Mouse (Mus musculus) testis, adult 2 months (tissue): ENCODE measurements at regions not wholly inside any gene's neighbourhood (a gene's known extent, or its start where the extent isn't known, plus 50 kb on each side); places are given as distances from the start of the nearest gene placed in this dataset.

Experiments
- H3K27ac ChIP-seq: fragments of 200-500 bp; 2 replicates; pipeline ENCODE4 v1.5.1; 2012; ENCODE audit warnings: low read depth, low read length; ENCODE audit not compliant: control insufficient read depth, insufficient read depth
- H3K27me3 ChIP-seq: fragments of 200-500 bp; 2 replicates; pipeline ENCODE4 v1.6.1; 2012; ENCODE audit warnings: mild to moderate bottlenecking, low read length, moderate library complexity; ENCODE audit not compliant: control insufficient read depth, insufficient read depth
- H3K36me3 ChIP-seq: fragments of 200-500 bp; 2 replicates; pipeline ENCODE4 v1.6.1; 2012; ENCODE audit warnings: mild to moderate bottlenecking, low read length; ENCODE audit not compliant: control insufficient read depth, insufficient read depth
- H3K4me1 ChIP-seq: fragments of 200-500 bp; 2 replicates; pipeline ENCODE4 v1.6.1; 2012; ENCODE audit warnings: low read length; ENCODE audit not compliant: control insufficient read depth, insufficient read depth
- H3K4me3 ChIP-seq: fragments of 200-500 bp; 2 replicates; pipeline ENCODE4 v1.5.1; 2012; ENCODE audit warnings: low read depth, mild to moderate bottlenecking, low read length, moderate library complexity, mixed read lengths; ENCODE audit not compliant: control insufficient read depth
- CTCF ChIP-seq: fragments of 200-500 bp; IDR thresholded peaks from 2 replicates; pipeline ENCODE4 v1.5.1; 2012; ENCODE audit warnings: low read depth, mild to moderate bottlenecking, inconsistent platforms, low read length, moderate library complexity; ENCODE audit not compliant: control insufficient read depth, insufficient read depth, insufficient replicate concordance
- POLR2A ChIP-seq: fragments of 200-500 bp; IDR thresholded peaks from 2 replicates; pipeline ENCODE4 v1.6.1; 2012; ENCODE audit warnings: low read depth, mild to moderate bottlenecking, inconsistent platforms, low read length, moderate library complexity; ENCODE audit not compliant: control insufficient read depth

DNA sequence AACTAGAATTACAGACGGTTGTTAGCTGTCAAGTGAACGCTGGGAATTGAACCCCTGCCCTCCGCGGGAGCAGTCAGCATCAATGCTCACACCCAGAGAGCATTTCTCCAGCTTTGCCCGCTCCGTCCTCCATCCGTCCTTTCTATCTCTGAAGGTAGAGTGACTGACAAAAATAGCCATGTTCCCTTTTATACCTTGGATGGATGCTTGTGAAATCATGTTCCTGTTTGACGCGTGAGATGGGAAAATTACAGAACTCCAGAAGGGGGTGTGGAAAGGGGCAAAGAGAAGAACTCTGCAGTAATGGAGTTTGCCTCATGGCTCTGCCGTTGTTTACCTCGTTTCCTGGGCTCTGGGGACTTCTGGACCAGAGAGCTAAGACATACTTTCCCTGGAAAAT, 162.1 kb upstream of the Ccdc54 start:
- Histone ChIP-seq H3K27ac (peak overlapping the region; percentile 48), H3K4me3 (no peak overlapping the region), H3K4me1 (peaks cover 4% of the 10 kb centered on the region; the same call in 1 of the 2 replicates), H3K36me3 (no peaks in the 10 kb centered on the region), H3K27me3 (no peaks in the 10 kb centered on the region)
- TF ChIP-seq POLR2A (no peak), CTCF (no peak)

- peak overlapping the region; percentile 50; the same call in 1 of the 2 replicates for H3K27ac ChIP-seq
Measured at GRCm38 (mm10) chr16:50752277-50752600, 161.3 kb upstream of the Ccdc54 start.

DNA sequence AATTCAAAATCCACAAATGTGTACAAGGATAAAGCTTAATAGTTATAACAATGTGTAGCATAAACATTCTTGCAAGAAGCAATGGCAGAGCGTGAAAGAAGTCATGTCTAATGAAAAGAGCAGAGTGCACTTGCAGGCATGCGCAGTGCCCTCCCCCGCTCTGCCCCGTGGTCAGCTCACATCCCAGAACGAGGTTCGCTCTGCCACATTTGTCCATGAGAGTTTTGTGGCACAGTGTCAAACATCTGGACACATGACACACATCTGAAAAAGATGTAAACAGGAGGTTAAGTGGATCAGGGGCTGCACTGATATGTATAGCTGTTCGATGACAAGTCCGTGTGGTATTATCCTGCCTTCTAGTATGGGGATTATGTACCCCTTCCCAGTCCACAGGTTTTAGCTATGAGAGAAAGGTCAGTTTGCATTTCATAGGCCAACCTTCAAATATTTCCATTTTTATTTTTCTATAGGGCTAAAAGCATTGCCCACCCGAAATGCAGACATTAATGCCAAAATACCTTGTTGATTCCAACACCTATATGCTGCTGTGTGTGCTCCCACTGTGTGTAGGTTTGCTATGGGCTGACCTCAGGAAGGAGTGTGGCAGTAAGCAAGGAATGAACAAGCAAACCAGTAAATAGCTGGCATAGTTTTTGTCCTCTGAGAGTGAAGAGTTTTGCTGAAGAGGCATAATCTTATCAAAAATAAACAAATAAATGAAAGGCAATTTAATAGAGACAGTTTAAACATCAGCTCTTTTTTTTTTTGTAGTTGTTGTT, 160.7 kb upstream of the Ccdc54 start:
- TF ChIP-seq POLR2A (no peak), CTCF (no peak)
- no peaks in the 10 kb centered on the region for H3K27me3 ChIP-seq
- no peaks in the 10 kb centered on the region for H3K36me3 ChIP-seq
- peaks cover 4% of the 10 kb centered on the region; the same call in 1 of the 2 replicates for H3K4me1 ChIP-seq
- H3K27ac ChIP-seq: peak overlapping the region; percentile 60
- no peak overlapping the region for H3K4me3 ChIP-seq

More at GRCm38 (mm10) chr16:50752277-50752600, 161.3 kb upstream of the Ccdc54 start:
- Histone ChIP-seq H3K4me3 (no peak overlapping the region), H3K4me1 (peaks cover 4% of the 10 kb centered on the region; the same call in 1 of the 2 replicates), H3K27me3 (no peaks in the 10 kb centered on the region), H3K36me3 (no peaks in the 10 kb centered on the region)
- TF ChIP-seq CTCF: no peak
- TF ChIP-seq POLR2A: no peak

- no peak overlapping the region for H3K4me3 ChIP-seq
- H3K27me3 ChIP-seq: no peaks in the 10 kb centered on the region
- H3K36me3 ChIP-seq: no peaks in the 10 kb centered on the region
- peaks cover 2% of the 10 kb centered on the region; the same call in 1 of the 2 replicates for H3K4me1 ChIP-seq
- no peak overlapping the region for H3K27ac ChIP-seq
- TF ChIP-seq CTCF (no peak), POLR2A (no peak)
Measured at GRCm38 (mm10) chr16:50747698-50748097, 156.7 kb upstream of the Ccdc54 start.

GRCm38 (mm10) chr16:50745723-50746122, 154.8 kb upstream of the Ccdc54 start:
- TF ChIP-seq POLR2A: no peak
- TF ChIP-seq CTCF: no peak
- H3K4me1 ChIP-seq: no peaks in the 10 kb centered on the region
- no peaks in the 10 kb centered on the region for H3K27me3 ChIP-seq
- no peaks in the 10 kb centered on the region for H3K36me3 ChIP-seq
- H3K27ac ChIP-seq: no peak overlapping the region
- no peak overlapping the region for H3K4me3 ChIP-seq

GRCm38 (mm10) chr16:50737396-50737843, 146.5 kb upstream of the Ccdc54 start:
- Histone ChIP-seq H3K4me1 (peaks cover 6% of the 10 kb centered on the region), H3K27ac (0 out of 2 replicates have a peak overlapping the region, but pooled peaks have one; percentile 16), H3K27me3 (no peaks in the 10 kb centered on the region), H3K36me3 (no peaks in the 10 kb centered on the region), H3K4me3 (peak overlapping the region; percentile 84)
- TF ChIP-seq CTCF (no peak), POLR2A (no peak)

DNA sequence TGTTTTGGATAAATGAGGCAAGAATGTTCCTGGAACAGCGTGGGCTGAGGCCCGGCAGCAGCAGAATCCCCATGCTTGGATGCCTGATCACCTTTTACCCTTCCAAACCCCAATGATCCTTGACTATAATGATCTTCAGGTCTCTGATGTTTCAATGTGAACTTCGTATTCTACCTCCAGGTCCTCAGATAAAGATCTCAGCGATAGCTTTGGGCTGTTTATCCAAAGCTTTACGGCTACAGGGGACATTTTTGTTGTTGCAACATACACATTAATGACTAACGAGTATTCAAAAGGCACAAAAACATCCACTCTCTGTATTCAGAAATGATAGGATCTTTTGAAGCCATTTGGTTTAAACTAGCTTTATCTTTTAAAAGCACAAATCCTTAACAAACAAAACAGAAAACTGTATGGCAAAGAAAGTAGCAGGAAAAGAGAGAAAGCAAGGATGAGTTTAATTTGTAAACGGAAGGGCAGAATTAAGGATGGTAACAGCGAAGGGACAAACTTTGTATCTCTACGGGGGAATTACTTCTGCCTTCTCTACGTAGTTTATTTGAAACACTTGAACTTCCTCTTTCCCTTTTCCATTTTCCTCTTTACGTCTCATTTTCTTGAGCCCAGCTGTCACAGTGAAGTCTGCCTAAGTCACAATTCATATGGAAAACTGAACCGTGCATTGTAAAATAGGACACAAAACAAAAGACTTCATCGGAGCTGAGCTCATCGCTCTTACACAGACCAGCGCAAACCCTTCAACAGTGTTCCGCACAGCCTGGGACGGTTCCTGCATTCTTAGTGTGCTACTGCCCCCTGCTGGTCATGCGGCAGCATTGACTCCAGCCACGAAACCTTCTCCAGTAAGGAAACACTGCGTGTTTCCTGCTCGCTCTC, 145.4 kb upstream of the Ccdc54 start:
- peak overlapping the region; percentile 72 for H3K27ac ChIP-seq
- TF ChIP-seq CTCF (peak; percentile 100), POLR2A (no peak; the same call in 1 of the 2 replicates)
- H3K4me1 ChIP-seq: peaks cover 13% of the 10 kb centered on the region
- no peaks in the 10 kb centered on the region for H3K36me3 ChIP-seq
- H3K4me3 ChIP-seq: peak overlapping the region; percentile 84; the same call in 1 of the 2 replicates
- H3K27me3 ChIP-seq: no peaks in the 10 kb centered on the region
